In the genomic region with DNA sequence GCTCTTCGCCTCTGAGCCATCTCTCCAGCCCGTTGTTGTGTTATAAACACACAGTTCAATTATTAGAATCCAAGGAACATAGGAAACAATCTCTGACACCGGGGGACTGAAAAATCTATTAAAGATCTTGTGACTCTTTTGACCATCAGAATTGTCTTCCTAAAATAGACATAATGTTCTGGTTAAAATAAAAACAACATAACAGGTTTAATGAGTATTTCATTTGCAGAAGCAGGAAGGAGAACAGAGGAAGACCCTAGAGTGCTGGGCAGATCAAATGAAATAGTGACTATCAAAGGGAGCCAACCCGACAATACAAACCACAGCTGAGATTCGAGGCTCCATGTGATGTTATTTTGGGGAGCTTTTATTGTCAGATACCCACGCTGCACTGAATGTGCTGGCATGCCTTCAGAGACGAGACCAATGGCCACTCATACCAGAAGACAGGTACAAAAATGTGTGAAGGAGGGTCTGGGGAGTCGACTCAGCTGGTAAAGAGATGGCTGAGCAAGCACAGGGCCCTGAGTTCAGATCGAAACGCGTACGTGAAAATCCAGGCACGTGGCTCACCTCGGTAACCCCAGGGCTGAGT, we compare ENCODE assay signal across 30 mouse cellular contexts. TPM values are rescaled to one million over a fixed set of nuclear protein-coding genes. Genes with fewer than 3 reads are reported as not detected.
"Had no signal": no experiment of that assay in that cellular context is flagged by ENCODE, and none has a peak within 500 bp of the region (broad histone marks: within the 10 kb centered on the region; RNA-seq: fewer than 3 reads in every experiment).

No protein-coding gene starts in this region.

- H3K36me3 ChIP-seq: heart, embryonic 12.5 days; hindbrain, embryonic 10.5 days; hindbrain, embryonic 12.5 days; intestine, embryonic 15.5 days; limb, embryonic 10.5 days; limb, embryonic 12.5 days; liver, embryonic 13.5 days; liver, embryonic 15.5 days had no signal

- H3K9ac ChIP-seq: heart, embryonic 12.5 days; hindbrain, embryonic 12.5 days; hindbrain, embryonic 14.5 days; intestine, embryonic 15.5 days; limb, embryonic 12.5 days; liver, embryonic 13.5 days; liver, embryonic 15.5 days had no signal

- H3K4me3 ChIP-seq: heart, embryonic 12.5 days; hindbrain, embryonic 10.5 days; hindbrain, embryonic 12.5 days; intestine, embryonic 15.5 days; layer of hippocampus, adult 2 months; left cerebral cortex, adult 2 months; limb, embryonic 10.5 days; limb, embryonic 12.5 days; liver, embryonic 13.5 days; liver, embryonic 15.5 days had no signal

- H3K27me3 ChIP-seq: heart, embryonic 12.5 days; hindbrain, embryonic 12.5 days; intestine, embryonic 15.5 days; limb, embryonic 12.5 days; liver, embryonic 13.5 days; liver, embryonic 15.5 days had no signal

- H3K27ac ChIP-seq: hindbrain, embryonic 10.5 days; hindbrain, embryonic 12.5 days; hindbrain, embryonic 14.5 days; intestine, embryonic 15.5 days; layer of hippocampus, adult 2 months; left cerebral cortex, adult 2 months; limb, embryonic 10.5 days; limb, embryonic 12.5 days; liver, embryonic 13.5 days; liver, embryonic 15.5 days had no signal

- H3K4me1 ChIP-seq: liver, embryonic 13.5 days; liver, embryonic 15.5 days had no signal

- DNase-seq: gastrocnemius, postnatal 10 days; gastrocnemius, postnatal 25 days; heart, postnatal 10 days; heart, postnatal 4 days; kidney, adult 18-20 months; kidney, adult 8-10 months; kidney, postnatal 10 days; kidney, postnatal 25 days; kidney, postnatal 4 days; liver; liver, embryonic 13.5 days had no signal

RNA-seq across cellular contexts. Expression of a gene that starts 33.4 kb away (rescaled TPM):
- total RNA-seq: gastrocnemius, postnatal 10 days; gastrocnemius, postnatal 4 days; granulocyte monocyte progenitor cell, adult 5-6 weeks; heart, postnatal 10 days; heart, postnatal 4 days; layer of hippocampus, adult 2 months; layer of hippocampus, postnatal 25 days; left cerebral cortex, adult 2 months; left cerebral cortex, postnatal 14 days; left cerebral cortex, postnatal 36 days had no signal
- polyA plus RNA-seq: heart, embryonic 12.5 days; heart, embryonic 14.5 days; heart, embryonic 16.5 days; hindbrain, embryonic 10.5 days; hindbrain, embryonic 12.5 days; hindbrain, embryonic 14.5 days; hindbrain, embryonic 16.5 days; inflammation-experienced regulatory T-cells, adult 6 months; limb, embryonic 10.5 days; limb, embryonic 12.5 days had no signal
